Mouse (Mus musculus) MEL (cell line): ENCODE results near the gene Pttg1. TPM values are rescaled to one million over a fixed set of nuclear protein-coding genes. Genes with fewer than 3 reads are reported as not detected.

Experiments used
- DNase-seq: peaks from one replicate; pipeline ENCODE4 v3.0.0; 2011; ENCODE audit warnings: low read depth, low spot score
- H3K27ac ChIP-seq: 2 replicates; pipeline ENCODE4 v1.5.1; 2012; ENCODE audit warnings: low read depth, mild to moderate bottlenecking, control low read depth, low read length, moderate library complexity; ENCODE audit not compliant: control insufficient read depth
- H3K27me3 ChIP-seq, 2 experiments: fragments of 150-350 bp in 1 of 2; sonication (generic) in 1 of 2; 2 replicates each; pipeline ENCODE4 v1.6.1; 2012; ENCODE audit warnings: low read length in 2 of 2, mild to moderate bottlenecking in 2 of 2, improper control_type of control experiment in 1 of 2, moderate library complexity in 1 of 2; ENCODE audit not compliant: insufficient read depth in 2 of 2, control insufficient read depth in 1 of 2
- H3K36me3 ChIP-seq, 2 experiments: 2 replicates each; pipeline ENCODE4 v1.6.1; 2012 to 2014; ENCODE audit warnings: low read length in 2 of 2, improper control_type of control experiment in 1 of 2, inconsistent platforms in 1 of 2, mild to moderate bottlenecking in 1 of 2; ENCODE audit not compliant: insufficient read depth in 2 of 2, control insufficient read depth in 1 of 2
- H3K4me1 ChIP-seq, 2 experiments: fragments of 150-350 bp in 1 of 2; sonication (generic) in 1 of 2; 2 replicates each; pipeline ENCODE4 v1.6.1; 2012; ENCODE audit warnings: low read length in 2 of 2, improper control_type of control experiment in 1 of 2, mild to moderate bottlenecking in 1 of 2; ENCODE audit not compliant: insufficient read depth in 2 of 2, control insufficient read depth in 1 of 2
- H3K4me3 ChIP-seq, 2 experiments: fragments of 150-350 bp in 1 of 2; sonication (generic) in 1 of 2; 2 replicates each; pipeline ENCODE4 v1.5.1; 2012; ENCODE audit warnings: low read depth in 2 of 2, low read length in 2 of 2, mild to moderate bottlenecking in 2 of 2, moderate library complexity in 2 of 2, control low read depth in 1 of 2, improper control_type of control experiment in 1 of 2; ENCODE audit not compliant: control insufficient read depth in 1 of 2, insufficient read depth in 1 of 2
- H3K79me2 ChIP-seq: 2 replicates; pipeline ENCODE4 v1.6.1; 2012; ENCODE audit warnings: mild to moderate bottlenecking, low read length, moderate library complexity; ENCODE audit not compliant: control insufficient read depth, poor library complexity, insufficient read depth
- H3K9ac ChIP-seq: 2 replicates; pipeline ENCODE4 v1.6.1; 2012; ENCODE audit warnings: low read depth, mild to moderate bottlenecking, control low read depth, low read length, moderate library complexity; ENCODE audit not compliant: control insufficient read depth, poor library complexity, severe bottlenecking
- H3K9me3 ChIP-seq: fragments of 150-350 bp; sonication (generic); replicated peaks from 2 replicates; pipeline ENCODE4 v1.6.1; 2012; ENCODE audit warnings: mild to moderate bottlenecking, low read length, improper control_type of control experiment, moderate library complexity; ENCODE audit not compliant: insufficient read depth
- BHLHE40 ChIP-seq: IDR thresholded peaks from 2 replicates; pipeline ENCODE4 v1.6.1; 2012; ENCODE audit warnings: low read depth, mild to moderate bottlenecking, inconsistent platforms, low read length, improper control_type of control experiment, borderline replicate concordance
- CHD1 ChIP-seq: IDR thresholded peaks from 2 replicates; pipeline ENCODE4 v1.6.1; 2012; ENCODE audit warnings: low read depth, mild to moderate bottlenecking, inconsistent platforms, low read length, improper control_type of control experiment
- CHD2 ChIP-seq: IDR thresholded peaks from 2 replicates; pipeline ENCODE4 v1.6.1; 2011; ENCODE audit warnings: low read length, improper control_type of control experiment
- CTCF ChIP-seq, 3 experiments: IDR thresholded peaks in 2 of 3; conservative IDR thresholded peaks in 1 of 3; 2 replicates each; pipeline ENCODE4 v1.5.1; 2011 to 2012; ENCODE audit warnings: low read length in 3 of 3, low read depth in 2 of 3, mild to moderate bottlenecking in 2 of 3, improper control_type of control experiment in 1 of 3, inconsistent platforms in 1 of 3, mixed read lengths in 1 of 3, moderate library complexity in 1 of 3; ENCODE audit not compliant: control insufficient read depth in 1 of 3, insufficient read depth in 1 of 3, poor library complexity in 1 of 3, severe bottlenecking in 1 of 3
- ELF1 ChIP-seq: IDR thresholded peaks from 2 replicates; pipeline ENCODE4 v1.6.1; 2014; ENCODE audit warnings: low read depth, mild to moderate bottlenecking, inconsistent platforms, low read length, improper control_type of control experiment, moderate library complexity
- EP300 ChIP-seq, 2 experiments: IDR thresholded peaks; 2 replicates each; pipeline ENCODE4 v1.6.1; 2011; ENCODE audit warnings: improper control_type of control experiment in 2 of 2, low read length in 2 of 2, low read depth in 1 of 2, mild to moderate bottlenecking in 1 of 2
- ETS1 ChIP-seq: IDR thresholded peaks from 2 replicates; pipeline ENCODE4 v1.6.1; 2012; ENCODE audit warnings: low read depth, mild to moderate bottlenecking, inconsistent platforms, low read length, improper control_type of control experiment, moderate library complexity
- GATA1 ChIP-seq: IDR thresholded peaks from 2 replicates; pipeline ENCODE4 v1.6.1; 2011; ENCODE audit warnings: low read depth, low read length, improper control_type of control experiment
- HCFC1 ChIP-seq: IDR thresholded peaks from 2 replicates; pipeline ENCODE4 v1.6.1; 2012; ENCODE audit warnings: low read depth, mild to moderate bottlenecking, inconsistent platforms, low read length, improper control_type of control experiment, moderate library complexity
- KAT2A ChIP-seq: conservative IDR thresholded peaks from 2 replicates; pipeline ENCODE4 v1.6.1; 2012; ENCODE audit warnings: low read depth, low read length, improper control_type of control experiment, inconsistent platforms
- MAFK ChIP-seq: IDR thresholded peaks from 2 replicates; pipeline ENCODE4 v1.6.1; 2011; ENCODE audit warnings: low read depth, mild to moderate bottlenecking, low read length, improper control_type of control experiment, borderline replicate concordance
- MAX ChIP-seq: IDR thresholded peaks from 2 replicates; pipeline ENCODE4 v1.6.1; 2011; ENCODE audit warnings: low read length, improper control_type of control experiment
- MXI1 ChIP-seq: IDR thresholded peaks from 2 replicates; pipeline ENCODE4 v1.6.1; 2011; ENCODE audit warnings: mild to moderate bottlenecking, low read depth, low read length, improper control_type of control experiment
- MYB ChIP-seq: IDR thresholded peaks from 2 replicates; pipeline ENCODE4 v1.6.1; 2011; ENCODE audit warnings: mild to moderate bottlenecking, low read depth, low read length, improper control_type of control experiment
- MYC ChIP-seq: IDR thresholded peaks from 2 replicates; pipeline ENCODE4 v1.6.1; 2011; ENCODE audit warnings: low read depth, mild to moderate bottlenecking, low read length, improper control_type of control experiment, moderate library complexity
- NELFE ChIP-seq: IDR thresholded peaks from 2 replicates; pipeline ENCODE4 v1.6.1; 2011; ENCODE audit warnings: low read depth, low read length, improper control_type of control experiment
- NRF1 ChIP-seq: IDR thresholded peaks from 2 replicates; pipeline ENCODE4 v1.6.1; 2014; ENCODE audit warnings: low read depth, mild to moderate bottlenecking, inconsistent platforms, low read length, improper control_type of control experiment, moderate library complexity; ENCODE audit not compliant: poor library complexity, insufficient read depth, severe bottlenecking
- POLR2A ChIP-seq, 2 experiments: IDR thresholded peaks; 2 replicates each; pipeline ENCODE4 v1.6.1; 2011 to 2012; ENCODE audit warnings: low read length in 2 of 2, mild to moderate bottlenecking in 2 of 2, control low read depth in 1 of 2, improper control_type of control experiment in 1 of 2, low read depth in 1 of 2, moderate library complexity in 1 of 2; ENCODE audit not compliant: control insufficient read depth in 1 of 2, insufficient read depth in 1 of 2, poor library complexity in 1 of 2
- POLR2AphosphoS2 ChIP-seq: IDR thresholded peaks from 2 replicates; pipeline ENCODE4 v1.6.1; 2011; ENCODE audit warnings: low read length, improper control_type of control experiment
- POLR2AphosphoS5 ChIP-seq: IDR thresholded peaks from 2 replicates; pipeline ENCODE4 v1.6.1; 2012; ENCODE audit warnings: low read depth, borderline replicate concordance, mild to moderate bottlenecking, inconsistent platforms, low read length, moderate library complexity, mixed read lengths
- SIN3A ChIP-seq: IDR thresholded peaks from 2 replicates; pipeline ENCODE4 v1.6.1; 2012; ENCODE audit warnings: low read length, improper control_type of control experiment, inconsistent platforms
- TAL1 ChIP-seq: IDR thresholded peaks from 2 replicates; pipeline ENCODE4 v1.6.1; 2012; ENCODE audit warnings: mild to moderate bottlenecking, inconsistent platforms, low read length, moderate library complexity, mixed read lengths
- UBTF ChIP-seq: IDR thresholded peaks from 2 replicates; pipeline ENCODE4 v1.6.1; 2012; ENCODE audit warnings: low read depth, mild to moderate bottlenecking, inconsistent platforms, low read length, improper control_type of control experiment, moderate library complexity, borderline replicate concordance; ENCODE audit not compliant: insufficient read depth
- USF1 ChIP-seq: IDR thresholded peaks from 2 replicates; pipeline ENCODE4 v1.6.1; 2014; ENCODE audit warnings: low read depth, mild to moderate bottlenecking, inconsistent platforms, low read length, improper control_type of control experiment, moderate library complexity
- USF2 ChIP-seq, 2 experiments: IDR thresholded peaks; 2 replicates each; pipeline ENCODE4 v1.6.1; 2011 to 2012; ENCODE audit warnings: improper control_type of control experiment in 2 of 2, low read length in 2 of 2, borderline replicate concordance in 1 of 2, inconsistent platforms in 1 of 2, low read depth in 1 of 2, mild to moderate bottlenecking in 1 of 2; ENCODE audit not compliant: insufficient read depth in 1 of 2
- ZMIZ1 ChIP-seq: IDR thresholded peaks from 2 replicates; pipeline ENCODE4 v1.6.1; 2012; ENCODE audit warnings: low read depth, mild to moderate bottlenecking, inconsistent platforms, low read length, improper control_type of control experiment, moderate library complexity
- ZNF384 ChIP-seq: IDR thresholded peaks from 2 replicates; pipeline ENCODE4 v1.6.1; 2012; ENCODE audit warnings: low read depth, mild to moderate bottlenecking, inconsistent platforms, low read length, improper control_type of control experiment
- polyA plus RNA-seq, 2 experiments: library from polyadenylated mRNA; stranded (reverse) in 1 of 2; unstranded in 1 of 2; fragments of >175 nt in 1 of 2; fragments of >200 nt in 1 of 2; gene quantifications; 2 replicates each; pipeline versions ENCODE4 v1.2.1 to v1.2.4; 2012; ENCODE audit warnings: low replicate concordance in 2 of 2, low read depth in 1 of 2; ENCODE audit not compliant: insufficient read length in 2 of 2, insufficient read depth in 1 of 2, missing spikeins in 1 of 2
- total RNA-seq: library from RNA; depleted of rRNA; stranded (reverse); fragments of 300-350 nt; gene quantifications from 2 replicates; pipeline ENCODE4 v1.2.3, GENCODE M21; 2012

Pttg1 gene
- total and polyA plus RNA-seq, 3 experiments, result 73.6 to 140 TPM; not detected in 1

- Histone ChIP-seq H3K27ac (no peak overlapping the region), H3K9ac (no peak overlapping the region), H3K4me1 (no peaks in the 10 kb centered on the region), H3K9me3 (no peaks in the 10 kb centered on the region), H3K27me3 (no peaks in the 10 kb centered on the region), H3K36me3 (no peaks in the 10 kb centered on the region), H3K4me3 (no peak overlapping the region), H3K79me2 (no peaks in the 10 kb centered on the region)
- TF ChIP-seq USF1 (no peak), MYC (no peak), GATA1 (no peak), NRF1 (no peak), HCFC1 (no peak), MAX (no peak), CTCF (IDR thresholded peaks at IDR 0.05 in 2 of 3, conservative IDR thresholded peaks at IDR 0.05 in 1 of 3; ENCODE audit: control insufficient read depth in 1 of 3, insufficient read depth in 1 of 3, low read depth in 2 of 3, low read length in 3 of 3, poor library complexity in 1 of 3, severe bottlenecking in 1 of 3) (no peak), POLR2AphosphoS2 (no peak), ZNF384 (no peak), POLR2A (IDR thresholded peaks at IDR 0.05; ENCODE audit: control insufficient read depth in 1 of 2, insufficient read depth in 1 of 2, low read depth in 1 of 2, low read length in 2 of 2, poor library complexity in 1 of 2) (no peak), BHLHE40 (no peak), CHD2 (no peak), MAFK (no peak), SIN3A (no peak), ELF1 (no peak), POLR2AphosphoS5 (no peak), KAT2A (no peak), TAL1 (no peak)
- no peak for DNase-seq
Observed at GRCm38 (mm10) chr11:43393325-43393724, 32.7 kb downstream of the Pttg1 start.

- H3K9ac ChIP-seq, result no peak overlapping the region
- no peaks in the 10 kb centered on the region for H3K79me2 ChIP-seq
- TF ChIP-seq EP300 (IDR thresholded peaks at IDR 0.05; ENCODE audit: low read depth in 1 of 2, low read length in 2 of 2) (no peak), ZMIZ1 (no peak), MAFK (no peak), ELF1 (no peak), USF2 (IDR thresholded peaks at IDR 0.05; ENCODE audit: borderline replicate concordance in 1 of 2, insufficient read depth in 1 of 2, low read depth in 1 of 2, low read length in 2 of 2) (no peak), CHD2 (no peak), UBTF (no peak), NELFE (no peak), ETS1 (no peak), MXI1 (no peak), HCFC1 (no peak), CHD1 (no peak), CTCF (IDR thresholded peaks at IDR 0.05 in 2 of 3, conservative IDR thresholded peaks at IDR 0.05 in 1 of 3; ENCODE audit: control insufficient read depth in 1 of 3, insufficient read depth in 1 of 3, low read depth in 2 of 3, low read length in 3 of 3, poor library complexity in 1 of 3, severe bottlenecking in 1 of 3) (no peak), MYB (no peak), SIN3A (no peak), BHLHE40 (no peak), USF1 (no peak)
- H3K27me3 ChIP-seq, result no peaks in the 10 kb centered on the region; a peak in 1 of 4 replicates
- DNase-seq, result no peak
- H3K4me3 ChIP-seq, result no peak overlapping the region
- no peaks in the 10 kb centered on the region for H3K36me3 ChIP-seq
- H3K9me3 ChIP-seq, result no peaks in the 10 kb centered on the region
- no peaks in the 10 kb centered on the region for H3K4me1 ChIP-seq
- H3K27ac ChIP-seq, result no peak overlapping the region
Observed at GRCm38 (mm10) chr11:43392757-43393156, 33.3 kb downstream of the Pttg1 start.
